Mouse (Mus musculus) midbrain, postnatal 0 days (tissue): ENCODE measurements around the gene Cbx5. TPM values are rescaled to one million over a fixed set of nuclear protein-coding genes. Genes with fewer than 3 reads are reported as not detected.

Experiments
- ATAC-seq: fragments of 200-750 bp; cut with Nextera tagmentation; 2 replicates; pipeline ENCODE4 v1.8.0; 2017; ENCODE audit warnings: moderate number of reproducible peaks, mild to moderate bottlenecking, moderate TSS enrichment, moderate library complexity; ENCODE audit not compliant: low FRiP score
- DNase-seq: peaks from one replicate; pipeline ENCODE4 v3.0.0-alpha.2; 2015; ENCODE audit warnings: low spot score
- H3K27ac ChIP-seq: fragments of 300-500 bp; sonication (generic); 2 replicates; pipeline ENCODE4 v1.5.1; 2014; ENCODE audit warnings: low read depth, mild to moderate bottlenecking, low read length, mixed read lengths
- H3K27me3 ChIP-seq: fragments of 300-500 bp; sonication (generic); 2 replicates; pipeline ENCODE4 v1.6.1; 2014; ENCODE audit warnings: low read length, control low read depth, mixed read lengths; ENCODE audit not compliant: insufficient read depth
- H3K36me3 ChIP-seq: fragments of 300-500 bp; sonication (generic); 2 replicates; pipeline ENCODE4 v1.6.1; 2014; ENCODE audit warnings: low read length, control low read depth, mixed read lengths; ENCODE audit not compliant: insufficient read depth
- H3K4me1 ChIP-seq: fragments of 300-500 bp; sonication (generic); 2 replicates; pipeline ENCODE4 v1.6.1; 2014; ENCODE audit warnings: mild to moderate bottlenecking, control low read depth, antibody characterized with exemption, low read length, mixed read lengths; ENCODE audit not compliant: insufficient read depth
- H3K4me2 ChIP-seq: fragments of 300-500 bp; sonication (generic); 2 replicates; pipeline ENCODE4 v1.6.1; 2014; ENCODE audit warnings: low read depth, mild to moderate bottlenecking, low read length, mixed read lengths; ENCODE audit not compliant: poor library complexity, severe bottlenecking
- H3K4me3 ChIP-seq: fragments of 300-500 bp; sonication (generic); 2 replicates; pipeline ENCODE4 v1.5.1; 2014; ENCODE audit warnings: low read depth, mild to moderate bottlenecking, low read length, moderate library complexity
- H3K9ac ChIP-seq: fragments of 300-500 bp; sonication (generic); replicated peaks from 2 replicates; pipeline ENCODE4 v1.6.1; 2014; ENCODE audit warnings: mild to moderate bottlenecking, low read length, moderate library complexity, mixed read lengths; ENCODE audit not compliant: poor library complexity, severe bottlenecking
- H3K9me3 ChIP-seq: fragments of 300-500 bp; sonication (generic); 2 replicates; pipeline ENCODE4 v1.6.1; 2016; ENCODE audit warnings: low read length, control low read depth
- CTCF ChIP-seq: IDR thresholded peaks from 2 replicates; pipeline ENCODE4 v1.5.1; 2016; ENCODE audit warnings: antibody characterized with exemption, mild to moderate bottlenecking
- WGBS: fragments of 180-500 bp; shearing (Covaris S2); extraction: QIAGEN DNeasy Blood & Tissue Kit; methylation state at CpG from one replicate; pipeline ENCODE4 v1.1.7; 2014; 5-methylcytosine and 5-hydroxymethylcytosine counted together
- polyA plus RNA-seq: library from polyadenylated mRNA; unstranded; fragments of >200 nt; fragmentation: Nextera tagmentation; extraction: Ambion mirVana; gene quantifications from 2 replicates; pipeline ENCODE4 v1.2.1, GENCODE M21; 2015
- total RNA-seq: library from RNA; depleted of rRNA; stranded (reverse); fragments of >200 nt; gene quantifications from 2 replicates; pipeline ENCODE4 v1.2.3, GENCODE M21; 2014

Gene Cbx5
- total and polyA plus RNA-seq, 2 experiments from 2014 or later, result 106 to 190 TPM

DNA sequence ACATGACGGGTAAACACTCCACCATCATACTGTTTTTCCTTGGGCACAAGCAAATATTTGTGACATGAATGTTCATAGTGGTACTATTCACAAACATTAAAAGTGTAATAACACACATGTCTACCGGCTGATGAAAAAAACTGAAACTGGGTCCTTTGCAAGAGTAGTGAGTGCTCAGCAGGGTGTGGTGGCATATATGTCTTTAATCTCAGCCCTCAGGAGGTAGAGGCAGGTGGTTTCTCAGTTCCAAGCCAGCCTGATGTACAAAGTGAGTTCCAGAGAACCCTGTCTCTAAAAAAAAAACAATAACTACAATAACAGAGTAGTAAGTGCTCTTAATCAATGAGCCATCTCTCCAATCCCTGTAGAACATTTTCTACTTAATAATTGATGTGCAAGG is 25.2 kb upstream of the Cbx5 start:
- ATAC-seq (no peak), DNase-seq (no peak)
- Histone ChIP-seq H3K36me3 (no peaks in the 10 kb centered on the region), H3K4me2 (no peak overlapping the region), H3K27ac (no peak overlapping the region), H3K4me1 (no peaks in the 10 kb centered on the region), H3K4me3 (no peak overlapping the region), H3K9me3 (no peaks in the 10 kb centered on the region), H3K27me3 (no peaks in the 10 kb centered on the region), H3K9ac (no peak overlapping the region)
- 85% methylated on average over 2 of the region's 2 CpGs for WGBS
- TF ChIP-seq CTCF, result no peak

DNA sequence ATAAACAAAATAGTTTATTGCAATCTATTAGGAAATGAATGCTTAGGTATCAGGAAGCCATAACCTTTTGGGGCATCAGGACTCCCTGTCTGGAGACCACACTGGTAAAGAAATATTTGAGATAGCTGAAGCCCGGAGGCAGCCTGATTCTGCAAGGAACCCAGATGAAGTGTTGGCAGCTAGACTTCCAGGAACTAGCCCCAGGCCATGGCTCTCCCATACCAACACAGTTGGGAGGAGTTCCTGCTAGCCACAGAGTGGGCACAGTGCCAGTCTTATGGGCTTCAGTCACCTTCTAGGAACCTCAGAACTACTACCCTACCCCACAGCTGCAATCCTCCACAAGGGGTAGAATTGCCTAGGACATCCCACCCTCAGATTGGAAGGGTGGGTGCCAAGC is 20.4 kb upstream of the Cbx5 start:
- H3K4me1 ChIP-seq, result no peaks in the 10 kb centered on the region
- no peak overlapping the region for H3K27ac ChIP-seq
- H3K9me3 ChIP-seq, result no peaks in the 10 kb centered on the region
- 78% methylated on average over 1 of the region's 1 CpGs for WGBS
- no peak overlapping the region for H3K9ac ChIP-seq
- no peak overlapping the region for H3K4me2 ChIP-seq
- no peak for TF ChIP-seq CTCF
- H3K4me3 ChIP-seq, result no peak overlapping the region
- H3K27me3 ChIP-seq, result peaks cover 3% of the 10 kb centered on the region
- no peaks in the 10 kb centered on the region for H3K36me3 ChIP-seq
- no peak for ATAC-seq
- DNase-seq, result no peak

DNA sequence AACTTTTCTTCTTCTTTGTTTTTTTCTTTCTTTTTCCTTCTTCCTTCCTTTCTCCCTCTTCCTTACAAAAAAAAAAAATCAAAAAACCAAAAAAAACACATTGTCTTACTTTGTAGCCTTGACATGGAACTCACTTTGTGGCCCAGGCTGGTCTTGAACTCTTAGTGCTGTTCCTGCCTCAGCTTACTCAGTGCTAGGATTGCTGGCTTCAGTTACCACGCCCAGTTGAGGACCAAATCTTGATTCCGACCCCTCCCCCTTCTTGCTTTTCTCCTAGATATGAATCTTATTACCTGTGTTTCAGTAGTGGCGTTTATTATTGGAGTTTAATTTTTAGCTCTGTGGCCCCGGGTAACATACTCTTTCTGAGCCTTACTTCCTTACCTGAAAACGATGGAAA is 19.5 kb upstream of the Cbx5 start:
- no peak for DNase-seq
- Histone ChIP-seq H3K4me1 (no peaks in the 10 kb centered on the region), H3K4me2 (no peak overlapping the region), H3K27me3 (peaks cover 3% of the 10 kb centered on the region), H3K36me3 (no peaks in the 10 kb centered on the region), H3K9ac (no peak overlapping the region), H3K4me3 (no peak overlapping the region), H3K9me3 (no peaks in the 10 kb centered on the region), H3K27ac (no peak overlapping the region)
- ATAC-seq, result no peak
- TF ChIP-seq CTCF, result no peak
- WGBS, result 83% methylated on average over 5 of the region's 5 CpGs

DNA sequence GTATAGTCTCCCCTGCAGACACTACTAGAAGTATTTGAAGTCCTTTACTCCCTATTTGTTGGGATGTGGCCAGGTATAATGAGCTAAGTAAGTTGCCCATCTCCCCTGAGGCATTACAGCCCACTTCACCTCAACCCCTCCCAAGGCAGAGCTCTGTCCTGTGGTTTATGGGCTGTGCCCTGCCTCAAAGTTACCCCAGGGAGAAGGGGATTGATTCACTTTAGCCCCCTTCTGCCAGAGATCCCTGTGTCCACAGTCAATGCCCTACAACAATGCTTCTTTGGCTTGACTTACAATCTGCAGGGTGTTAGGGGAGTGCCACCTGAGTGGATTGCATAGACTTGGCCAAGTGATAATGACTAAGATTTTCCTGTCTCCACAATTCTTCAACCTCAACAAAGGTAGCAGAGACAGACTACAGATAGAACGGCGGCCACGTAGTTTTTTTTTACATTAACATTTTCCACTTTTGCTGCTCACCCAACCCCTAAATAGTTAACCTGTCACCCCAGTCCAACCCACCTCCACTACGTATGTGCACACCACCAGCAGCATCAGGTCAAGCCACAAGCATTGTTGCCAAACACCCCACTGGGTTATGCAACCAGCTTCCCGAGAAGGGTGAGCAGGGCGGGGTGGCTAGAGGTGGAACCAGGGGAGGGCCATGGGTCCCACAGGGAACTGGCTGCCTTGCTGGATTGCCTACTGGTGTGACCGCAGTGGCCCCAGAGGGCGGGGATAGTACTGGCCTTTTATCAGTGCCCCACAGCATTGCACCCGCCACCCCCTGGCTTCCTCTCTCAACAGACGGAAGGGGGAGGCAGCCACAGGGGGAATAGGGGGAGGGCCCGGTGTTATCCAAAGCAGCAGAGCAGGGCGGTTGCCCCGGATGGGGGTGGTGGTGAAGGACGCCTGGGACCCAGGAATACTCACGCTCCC is 18.4 kb upstream of the Cbx5 start, which contains the start of gene Nfe2:
Gene Nfe2 (minus strand): TSS at position 614 of the 939 bp plus-strand sequence.
- H3K36me3 ChIP-seq, result no peaks in the 10 kb centered on the region
- no peak for DNase-seq
- H3K9ac ChIP-seq, result no peak within 1 kb of the TSS
- no peak within 1 kb of the TSS for H3K4me3 ChIP-seq
- H3K4me2 ChIP-seq, result peak within 1 kb of the TSS; percentile 7; the same call in 1 of the 2 replicates
- H3K27me3 ChIP-seq, result peaks cover 3% of the 10 kb centered on the region
- no peak within 1 kb of the TSS for H3K27ac ChIP-seq
- 15% methylated on average over 15 of the region's 15 CpGs for WGBS
- no peaks in the 10 kb centered on the region for H3K9me3 ChIP-seq
- H3K4me1 ChIP-seq, result no peaks in the 10 kb centered on the region
- TF ChIP-seq CTCF, result no peak
- no peak for ATAC-seq

DNA sequence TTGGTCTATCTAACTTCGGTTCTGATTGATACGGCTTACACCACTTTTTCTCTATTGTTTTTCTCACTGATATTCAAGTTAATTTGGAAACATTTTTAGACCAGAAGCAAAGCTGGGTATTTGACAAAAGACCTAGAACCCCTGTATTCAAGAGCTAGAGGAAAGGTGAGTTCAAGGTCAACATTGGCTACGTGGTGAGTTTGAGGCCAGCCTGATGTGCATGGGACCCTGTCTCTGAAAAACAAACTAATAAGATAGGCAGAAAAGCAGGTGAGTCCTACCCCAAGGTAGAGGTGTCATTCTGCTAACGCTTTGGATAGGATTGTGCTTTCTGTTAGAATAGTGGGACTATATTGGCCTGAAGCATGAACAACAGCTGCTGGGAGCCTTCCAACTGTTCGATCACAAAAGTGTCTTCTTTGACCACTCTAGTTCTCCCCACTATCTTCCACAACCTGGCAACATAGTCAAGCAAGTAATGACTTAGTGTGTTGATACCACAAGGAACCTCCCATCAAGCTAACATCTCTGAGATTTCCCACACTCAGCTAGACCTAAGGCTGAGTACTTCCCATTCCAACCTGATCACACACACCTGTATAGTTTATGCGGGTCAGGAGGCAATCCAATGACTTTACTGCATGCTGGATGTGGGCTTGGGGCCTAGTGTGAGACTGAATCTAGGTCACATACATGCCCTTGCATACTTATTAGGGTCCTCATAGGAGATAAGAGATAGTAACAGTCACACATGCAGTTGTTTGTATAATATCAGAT is 16.8 kb upstream of the Cbx5 start:
- H3K36me3 ChIP-seq, result no peaks in the 10 kb centered on the region
- ATAC-seq, result no peak
- H3K9me3 ChIP-seq, result no peaks in the 10 kb centered on the region
- WGBS, result 90% methylated on average over 6 of the region's 6 CpGs
- peaks cover 3% of the 10 kb centered on the region for H3K27me3 ChIP-seq
- H3K9ac ChIP-seq, result no peak overlapping the region
- no peaks in the 10 kb centered on the region for H3K4me1 ChIP-seq
- no peak for TF ChIP-seq CTCF
- H3K4me2 ChIP-seq, result no peak overlapping the region
- DNase-seq, result no peak
- H3K27ac ChIP-seq, result no peak overlapping the region
- H3K4me3 ChIP-seq, result no peak overlapping the region

DNA sequence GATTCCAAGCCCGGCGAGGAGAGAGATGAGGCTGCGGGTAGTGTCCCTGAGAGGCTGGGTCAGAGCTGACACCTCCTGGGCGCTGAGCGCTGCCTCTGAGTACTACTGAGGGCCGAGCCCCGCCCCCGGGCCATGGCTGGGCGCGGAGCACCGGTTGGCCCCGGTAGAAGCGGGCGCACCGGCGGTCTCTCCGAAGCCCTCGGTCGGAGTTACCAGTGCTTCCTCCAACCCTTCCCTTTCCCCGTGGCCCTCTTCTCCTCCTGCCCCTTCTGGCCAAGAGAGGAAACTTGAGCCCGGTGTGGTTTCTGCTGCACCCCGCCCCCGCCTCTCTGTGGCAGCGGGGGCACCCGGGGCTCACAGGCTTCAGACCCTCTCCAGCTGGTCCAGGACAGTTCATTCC is 15.6 kb upstream of the Cbx5 start:
- Histone ChIP-seq H3K4me1 (no peaks in the 10 kb centered on the region), H3K27me3 (peaks cover 3% of the 10 kb centered on the region), H3K27ac (no peak overlapping the region), H3K4me2 (peak overlapping the region; percentile 63), H3K9me3 (no peaks in the 10 kb centered on the region), H3K9ac (peak overlapping the region; percentile 40; the same call in 1 of the 2 replicates), H3K4me3 (peak overlapping the region; percentile 35), H3K36me3 (no peaks in the 10 kb centered on the region)
- DNase-seq (peak; percentile 27), ATAC-seq (peak; percentile 63; the same call in 1 of the 2 replicates)
- peak; percentile 45 for TF ChIP-seq CTCF
- WGBS, result 0% methylated on average over 24 of the region's 25 CpGs
